Mouse (Mus musculus): Measurements from ENCODE around the gene Hspa8. TPM values are rescaled to one million over a fixed set of nuclear protein-coding genes. Genes with fewer than 3 reads are reported as not detected.
"Not testable (repeated sequence)": the region's sequence is repeated elsewhere in the genome, so short reads cannot be mapped to it uniquely, and the experiment has no call there.

Hspa8 gene
- polyA plus RNA-seq, 1 experiment from 2014 or later, result 2,997 TPM

- H3K4me3 ChIP-seq, result no peak overlapping the region
- no peak overlapping the region for H3K4me2 ChIP-seq
- no peaks in the 10 kb centered on the region for H3K27me3 ChIP-seq
- no peaks in the 10 kb centered on the region for H3K4me1 ChIP-seq (replicated peaks)
- H3K27ac ChIP-seq (replicated peaks), result no peak overlapping the region
- 66% methylated on average over 6 of the region's 6 CpGs for WGBS
- no peak for ATAC-seq (ENCODE audit: low read depth)
- no peaks in the 10 kb centered on the region for H3K9me3 ChIP-seq
- H3K36me3 ChIP-seq, result no peaks in the 10 kb centered on the region
- H3K9ac ChIP-seq, result no peak overlapping the region
Measured at GRCm38 (mm10) chr9:40791864-40792633, 8.7 kb upstream of the Hspa8 start.

GRCm38 (mm10) chr9:40793581-40793980, 7.2 kb upstream of the Hspa8 start:
- H3K27me3 ChIP-seq, result no peaks in the 10 kb centered on the region
- WGBS, result 95% methylated on average over 5 of the region's 5 CpGs
- H3K9ac ChIP-seq, result no peak overlapping the region
- H3K4me3 ChIP-seq, result no peak overlapping the region
- no peaks in the 10 kb centered on the region for H3K36me3 ChIP-seq
- no peaks in the 10 kb centered on the region for H3K9me3 ChIP-seq
- 0 out of 2 replicates have a peak, but pooled peaks cover 3% of the 10 kb centered on the region for H3K4me1 ChIP-seq (replicated peaks)
- H3K27ac ChIP-seq (replicated peaks), result no peak overlapping the region
- ATAC-seq (ENCODE audit: low read depth), result no peak
- H3K4me2 ChIP-seq, result no peak overlapping the region

- ATAC-seq (ENCODE audit: low read depth), result no peak
- Histone ChIP-seq H3K27me3 (no peaks in the 10 kb centered on the region), H3K9ac (no peak overlapping the region), H3K4me3 (no peak overlapping the region), H3K27ac (replicated peaks) (no peak overlapping the region), H3K36me3 (no peaks in the 10 kb centered on the region), H3K4me2 (no peak overlapping the region), H3K9me3 (no peaks in the 10 kb centered on the region), H3K4me1 (replicated peaks) (peaks cover 7% of the 10 kb centered on the region)
- WGBS, result 17% methylated on average over 5 of the region's 5 CpGs
Measured at GRCm38 (mm10) chr9:40794251-40794650, 6.5 kb upstream of the Hspa8 start.

GRCm38 (mm10) chr9:40794926-40795325, 5.9 kb upstream of the Hspa8 start:
- Histone ChIP-seq H3K36me3 (no peaks in the 10 kb centered on the region), H3K9ac (no peak overlapping the region), H3K9me3 (no peaks in the 10 kb centered on the region), H3K27me3 (no peaks in the 10 kb centered on the region), H3K4me1 (replicated peaks) (peaks cover 12% of the 10 kb centered on the region), H3K27ac (replicated peaks) (no peak overlapping the region), H3K4me3 (no peak overlapping the region), H3K4me2 (no peak overlapping the region)
- WGBS, result 68% methylated on average over 5 of the region's 5 CpGs
- ATAC-seq (ENCODE audit: low read depth), result no peak

GRCm38 (mm10) chr9:40795562-40795961, 5.2 kb upstream of the Hspa8 start:
- 94% methylated on average over 2 of the region's 2 CpGs for WGBS
- no peak overlapping the region for H3K4me2 ChIP-seq
- peaks cover 12% of the 10 kb centered on the region for H3K4me1 ChIP-seq (replicated peaks)
- H3K36me3 ChIP-seq, result no peaks in the 10 kb centered on the region
- H3K9ac ChIP-seq, result no peak overlapping the region
- H3K9me3 ChIP-seq, result no peaks in the 10 kb centered on the region
- H3K27me3 ChIP-seq, result no peaks in the 10 kb centered on the region
- H3K4me3 ChIP-seq, result no peak overlapping the region
- H3K27ac ChIP-seq (replicated peaks), result no peak overlapping the region
- ATAC-seq (ENCODE audit: low read depth), result no peak

DNA sequence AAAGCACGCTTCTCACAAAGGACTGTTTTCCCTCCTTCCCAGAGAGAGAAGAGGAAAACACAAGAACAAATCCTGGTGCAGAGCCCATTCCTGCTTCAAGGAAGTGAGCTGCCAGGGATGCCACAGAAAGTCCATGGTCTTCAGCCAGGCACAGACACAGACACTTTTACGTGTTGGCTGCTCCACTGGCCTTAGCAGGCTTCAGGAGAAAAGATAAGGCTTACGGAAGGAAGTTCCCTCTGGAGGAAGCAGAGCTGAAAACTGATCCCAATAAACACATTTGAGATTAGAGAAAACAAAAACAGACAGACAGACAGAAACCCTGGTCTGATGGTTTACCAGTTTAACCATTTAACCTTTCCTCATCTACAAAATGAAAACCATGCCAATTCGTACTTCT, 4.7 kb upstream of the Hspa8 start:
- WGBS, result 81% methylated on average over 4 of the region's 4 CpGs
- Histone ChIP-seq H3K4me3 (no peak overlapping the region), H3K27ac (replicated peaks) (no peak overlapping the region), H3K27me3 (no peaks in the 10 kb centered on the region), H3K9ac (no peak overlapping the region), H3K4me1 (replicated peaks) (peaks cover 12% of the 10 kb centered on the region), H3K9me3 (no peaks in the 10 kb centered on the region), H3K36me3 (no peaks in the 10 kb centered on the region), H3K4me2 (no peak overlapping the region)
- ATAC-seq (ENCODE audit: low read depth), result no peak

- ATAC-seq (ENCODE audit: low read depth), result no peak
- Histone ChIP-seq H3K36me3 (peaks cover 5% of the 10 kb centered on the region), H3K9ac (no peak overlapping the region), H3K4me1 (replicated peaks) (peaks cover 19% of the 10 kb centered on the region), H3K27ac (replicated peaks) (peak overlapping the region; percentile 99; the same call in 1 of the 2 replicates), H3K27me3 (no peaks in the 10 kb centered on the region), H3K9me3 (no peaks in the 10 kb centered on the region), H3K4me3 (no peak overlapping the region), H3K4me2 (no peak overlapping the region)
- WGBS, result 81% methylated on average over 9 of the region's 9 CpGs
Measured at GRCm38 (mm10) chr9:40798247-40798960, 2.4 kb upstream of the Hspa8 start.

DNA sequence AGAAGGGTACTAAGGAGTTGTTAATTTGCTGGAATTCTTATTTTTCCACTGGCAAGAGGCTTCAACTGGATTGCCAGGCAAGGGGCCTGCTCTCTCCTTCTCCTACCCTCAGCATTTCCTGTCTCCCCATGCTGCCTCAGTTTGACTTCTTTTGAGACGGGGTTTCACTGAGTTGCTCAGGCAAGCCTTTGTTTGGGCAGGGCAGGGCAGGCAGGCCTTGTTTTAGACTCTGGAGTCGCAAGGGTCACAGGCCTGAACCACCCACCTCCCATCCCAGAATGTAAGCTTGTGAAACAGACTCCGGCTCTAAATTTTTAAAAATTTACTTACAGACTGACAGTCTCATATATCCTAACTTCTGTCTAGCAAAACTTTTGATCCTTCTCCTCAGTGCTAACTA, 1.7 kb upstream of the Hspa8 start:
- peak overlapping the region; percentile 86 for H3K9ac ChIP-seq
- WGBS, result 39% methylated on average over 3 of the region's 3 CpGs
- peaks cover 12% of the 10 kb centered on the region for H3K36me3 ChIP-seq
- no peak for ATAC-seq (ENCODE audit: low read depth)
- H3K4me3 ChIP-seq, result no peak overlapping the region
- peak overlapping the region; percentile 76 for H3K4me2 ChIP-seq
- H3K4me1 ChIP-seq (replicated peaks), result peaks cover 26% of the 10 kb centered on the region
- no peaks in the 10 kb centered on the region for H3K9me3 ChIP-seq
- peak overlapping the region; percentile 99 for H3K27ac ChIP-seq (replicated peaks)
- H3K27me3 ChIP-seq, result no peaks in the 10 kb centered on the region

DNA sequence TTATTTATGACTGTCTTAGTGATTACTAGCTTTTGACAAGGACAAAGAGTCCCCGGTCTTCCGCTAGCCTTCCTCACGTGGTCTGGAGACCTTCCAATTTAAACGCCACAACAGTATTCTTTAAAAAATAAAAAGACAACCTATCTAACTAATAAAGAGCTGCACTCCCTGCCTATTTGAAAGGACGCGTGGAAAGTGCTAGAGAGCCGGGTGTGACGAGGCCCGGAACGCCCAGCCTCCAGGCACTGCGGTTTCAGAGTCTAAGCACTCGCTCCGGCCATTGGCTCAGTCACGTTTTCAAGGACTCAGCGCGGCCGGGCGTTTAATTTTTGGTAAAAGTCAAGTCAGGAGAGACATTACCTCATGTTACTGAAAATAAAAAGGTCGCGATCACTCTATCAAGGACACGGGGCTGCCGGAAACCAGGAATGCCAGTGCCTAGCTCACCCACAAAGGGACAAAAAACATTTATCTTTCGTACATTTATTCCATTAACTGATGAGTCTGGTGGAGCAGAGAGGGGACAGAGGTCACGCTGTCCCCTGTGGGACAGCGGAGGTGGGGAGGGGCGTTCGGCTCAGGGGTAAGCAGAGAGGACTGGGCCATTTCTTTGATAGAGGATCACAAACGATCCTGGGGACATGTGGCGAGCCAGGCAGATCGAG, 815 bp upstream of the Hspa8 start:
- H3K27ac ChIP-seq (replicated peaks), result peak overlapping the region; percentile 99
- H3K36me3 ChIP-seq, result peaks cover 21% of the 10 kb centered on the region
- H3K4me3 ChIP-seq, result peak overlapping the region; percentile 51
- H3K4me2 ChIP-seq, result peak overlapping the region; percentile 76
- WGBS, result 1% methylated on average over 30 of the region's 30 CpGs
- no peaks in the 10 kb centered on the region for H3K27me3 ChIP-seq
- peak; percentile 44 for ATAC-seq (ENCODE audit: low read depth)
- no peaks in the 10 kb centered on the region for H3K9me3 ChIP-seq
- H3K9ac ChIP-seq, result peak overlapping the region; percentile 86
- H3K4me1 ChIP-seq (replicated peaks), result peaks cover 34% of the 10 kb centered on the region

- Histone ChIP-seq H3K4me1 (replicated peaks) (peaks cover 53% of the 10 kb centered on the region), H3K36me3 (peaks cover 40% of the 10 kb centered on the region), H3K27ac (replicated peaks) (peak overlapping the region; percentile 96), H3K4me2 (peak overlapping the region; percentile 78), H3K9ac (peak overlapping the region; percentile 96), H3K4me3 (peak overlapping the region; percentile 92)
- not testable (repeated sequence) for H3K27me3 ChIP-seq, H3K9me3 ChIP-seq
- ATAC-seq (ENCODE audit: low read depth), result peak; percentile 33
- under 1% methylated on average over 27 of the region's 28 CpGs for WGBS
Measured at GRCm38 (mm10) chr9:40801614-40802532, 1.1 kb downstream of the Hspa8 start.

DNA sequence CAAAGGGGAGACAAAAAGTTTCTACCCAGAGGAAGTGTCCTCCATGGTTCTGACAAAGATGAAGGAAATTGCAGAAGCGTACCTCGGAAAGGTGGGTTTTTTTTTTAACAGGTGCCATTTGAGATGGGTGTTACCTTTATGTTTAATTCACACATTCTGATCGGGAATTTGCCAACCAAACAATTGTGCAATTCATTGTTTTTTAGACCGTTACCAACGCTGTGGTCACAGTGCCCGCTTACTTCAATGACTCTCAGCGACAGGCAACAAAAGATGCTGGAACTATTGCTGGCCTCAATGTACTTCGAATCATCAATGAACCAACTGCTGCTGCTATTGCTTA, 1.7 kb downstream of the Hspa8 start:
- H3K9me3 ChIP-seq; H3K27me3 ChIP-seq; ATAC-seq (ENCODE audit: low read depth): not testable (repeated sequence)
- Histone ChIP-seq H3K27ac (replicated peaks) (0 out of 2 replicates have a peak overlapping the region, but pooled peaks have one; percentile 96), H3K4me1 (replicated peaks) (peaks cover 60% of the 10 kb centered on the region), H3K9ac (peak overlapping the region; percentile 96), H3K4me3 (peak overlapping the region; percentile 92), H3K4me2 (peak overlapping the region; percentile 78), H3K36me3 (peaks cover 46% of the 10 kb centered on the region)
- WGBS, result 3% methylated on average over 8 of the region's 8 CpGs

All from neural tube, embryonic 13.5 days (tissue).